Mouse (Mus musculus): ENCODE data around the gene Prc1. TPM values are rescaled to one million over a fixed set of nuclear protein-coding genes. Genes with fewer than 3 reads are reported as not detected.

The Prc1 gene
- polyA plus RNA-seq, 1 experiment: 1.7 TPM

- Histone ChIP-seq H3K4me1 (ENCODE audit: control insufficient read depth, insufficient read depth, low read length) (no peaks in the 10 kb centered on the region), H3K27ac (ENCODE audit: insufficient read depth, low read depth, low read length) (no peak overlapping the region), H3K36me3 (ENCODE audit: control insufficient read depth, insufficient read depth, low read length) (peaks cover 3% of the 10 kb centered on the region; the same call in 1 of the 2 replicates), H3K4me3 (ENCODE audit: insufficient read depth, low read depth, low read length) (no peak overlapping the region), H3K27me3 (replicated peaks; ENCODE audit: control insufficient read depth, insufficient read depth, low read length) (no peaks in the 10 kb centered on the region)
- TF ChIP-seq CTCF (conservative IDR thresholded peaks at IDR 0.05; ENCODE audit: insufficient read depth, insufficient read length, low read depth, low read length) (no peak), POLR2A (IDR thresholded peaks at IDR 0.05; ENCODE audit: low read depth, low read length) (no peak)
- 89% methylated on average over 19 of the region's 19 CpGs for WGBS
- no peak for DNase-seq
Observed at GRCm38 (mm10) chr7:80331433-80331832, 37.2 kb downstream of the Prc1 start.

GRCm38 (mm10) chr7:80334848-80335247 is 40.6 kb downstream of the Prc1 start:
- DNase-seq: no peak
- Histone ChIP-seq H3K36me3 (ENCODE audit: control insufficient read depth, insufficient read depth, low read length) (peaks cover 3% of the 10 kb centered on the region; the same call in 1 of the 2 replicates), H3K4me1 (ENCODE audit: control insufficient read depth, insufficient read depth, low read length) (peaks cover 8% of the 10 kb centered on the region), H3K27me3 (replicated peaks; ENCODE audit: control insufficient read depth, insufficient read depth, low read length) (no peaks in the 10 kb centered on the region), H3K4me3 (ENCODE audit: insufficient read depth, low read depth, low read length) (no peak overlapping the region), H3K27ac (ENCODE audit: insufficient read depth, low read depth, low read length) (no peak overlapping the region)
- TF ChIP-seq POLR2A (IDR thresholded peaks at IDR 0.05; ENCODE audit: low read depth, low read length) (no peak), CTCF (conservative IDR thresholded peaks at IDR 0.05; ENCODE audit: insufficient read depth, insufficient read length, low read depth, low read length) (no peak)
- WGBS: 79% methylated on average over 4 of the region's 4 CpGs

GRCm38 (mm10) chr7:80336932-80337331 is 42.7 kb downstream of the Prc1 start:
- no peak overlapping the region for H3K4me3 ChIP-seq (ENCODE audit: insufficient read depth, low read depth, low read length)
- peaks cover 8% of the 10 kb centered on the region for H3K4me1 ChIP-seq (ENCODE audit: control insufficient read depth, insufficient read depth, low read length)
- H3K27me3 ChIP-seq (replicated peaks; ENCODE audit: control insufficient read depth, insufficient read depth, low read length): no peaks in the 10 kb centered on the region
- no peak for TF ChIP-seq CTCF (conservative IDR thresholded peaks at IDR 0.05; ENCODE audit: insufficient read depth, insufficient read length, low read depth, low read length)
- no peak for TF ChIP-seq POLR2A (IDR thresholded peaks at IDR 0.05; ENCODE audit: low read depth, low read length)
- DNase-seq: no peak
- 80% methylated on average over 3 of the region's 3 CpGs for WGBS
- H3K27ac ChIP-seq (ENCODE audit: insufficient read depth, low read depth, low read length): no peak overlapping the region
- peaks cover 3% of the 10 kb centered on the region; the same call in 1 of the 2 replicates for H3K36me3 ChIP-seq (ENCODE audit: control insufficient read depth, insufficient read depth, low read length)

DNA sequence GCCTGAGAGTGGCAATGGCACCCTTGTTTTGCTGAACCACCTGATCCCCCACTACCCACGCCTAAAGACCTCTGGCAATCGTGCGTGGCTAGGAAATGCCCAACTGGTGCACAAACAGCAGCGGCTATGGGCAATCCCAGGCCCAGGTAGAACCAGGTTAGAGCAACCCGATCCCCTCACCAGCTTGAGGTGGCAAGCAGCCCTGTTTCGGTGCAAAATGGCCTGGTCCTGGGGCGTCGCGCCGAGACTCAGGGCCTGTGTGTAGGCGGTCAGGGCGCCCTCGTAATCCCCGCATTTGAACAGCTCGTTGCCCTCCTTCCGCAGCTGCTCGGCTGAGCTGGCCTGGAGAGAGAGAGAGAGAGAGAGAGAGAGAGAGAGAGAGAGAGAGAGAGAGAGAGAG is 45.1 kb downstream of the Prc1 start:
- Histone ChIP-seq H3K4me1 (ENCODE audit: control insufficient read depth, insufficient read depth, low read length) (peaks cover 13% of the 10 kb centered on the region), H3K27me3 (replicated peaks; ENCODE audit: control insufficient read depth, insufficient read depth, low read length) (no peaks in the 10 kb centered on the region), H3K4me3 (ENCODE audit: insufficient read depth, low read depth, low read length) (peak overlapping the region; percentile 61), H3K27ac (ENCODE audit: insufficient read depth, low read depth, low read length) (no peak overlapping the region), H3K36me3 (ENCODE audit: control insufficient read depth, insufficient read depth, low read length) (0 out of 2 replicates have a peak, but pooled peaks cover 2% of the 10 kb centered on the region)
- peak; percentile 27 for DNase-seq
- TF ChIP-seq CTCF (conservative IDR thresholded peaks at IDR 0.05; ENCODE audit: insufficient read depth, insufficient read length, low read depth, low read length) (no peak), POLR2A (IDR thresholded peaks at IDR 0.05; ENCODE audit: low read depth, low read length) (no peak)
- WGBS: 6% methylated on average over 15 of the region's 17 CpGs

DNA sequence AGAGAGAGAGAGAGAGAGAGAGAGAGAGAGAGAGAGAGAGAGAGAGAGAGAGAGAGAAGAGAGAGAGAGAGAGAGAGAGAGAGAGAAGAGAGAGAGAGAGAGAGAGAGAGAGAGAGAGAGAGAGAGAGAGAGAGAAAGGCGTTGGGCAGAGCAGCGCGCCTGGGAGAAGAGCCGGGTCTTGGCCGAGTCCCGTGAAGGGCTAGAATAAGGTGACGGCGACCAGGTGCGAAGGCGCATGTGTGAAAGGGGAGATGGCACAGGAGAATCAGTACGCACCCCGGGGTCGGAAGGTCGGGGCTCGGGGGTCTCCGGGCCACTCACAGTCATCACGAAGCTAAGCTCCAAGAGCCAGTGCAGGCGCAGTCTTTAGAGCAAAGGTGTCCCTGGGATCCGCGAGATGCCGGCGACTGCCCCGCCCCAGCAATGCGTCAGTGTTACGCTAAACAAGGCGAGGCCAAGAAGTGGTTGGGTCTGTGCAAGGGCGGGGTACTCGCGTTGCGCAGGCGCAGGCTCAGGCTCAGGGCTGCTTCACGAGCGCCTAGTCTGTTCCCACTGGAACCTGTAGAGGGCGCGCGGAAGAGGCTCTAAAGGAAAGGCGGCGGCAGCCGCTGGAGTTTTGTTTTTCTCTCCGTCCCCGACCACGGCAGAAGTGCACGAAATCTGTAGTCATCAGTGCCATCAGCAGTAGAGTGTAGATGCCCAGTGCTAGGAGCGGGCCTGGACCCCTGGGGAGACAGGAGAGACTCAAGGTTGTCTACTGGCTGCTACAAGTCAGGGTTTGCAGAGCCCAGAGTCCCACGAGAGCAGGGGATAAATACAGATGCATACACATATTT is 45.8 kb downstream of the Prc1 start:
- no peaks in the 10 kb centered on the region for H3K27me3 ChIP-seq (replicated peaks; ENCODE audit: control insufficient read depth, insufficient read depth, low read length)
- peaks cover 13% of the 10 kb centered on the region for H3K4me1 ChIP-seq (ENCODE audit: control insufficient read depth, insufficient read depth, low read length)
- peak; percentile 99 for DNase-seq
- WGBS: under 1% methylated on average over 45 of the region's 45 CpGs
- peak overlapping the region; percentile 85 for H3K27ac ChIP-seq (ENCODE audit: insufficient read depth, low read depth, low read length)
- H3K4me3 ChIP-seq (ENCODE audit: insufficient read depth, low read depth, low read length): peak overlapping the region; percentile 87
- TF ChIP-seq CTCF (conservative IDR thresholded peaks at IDR 0.05; ENCODE audit: insufficient read depth, insufficient read length, low read depth, low read length) (peak; percentile 69), POLR2A (IDR thresholded peaks at IDR 0.05; ENCODE audit: low read depth, low read length) (peak; percentile 89)
- 0 out of 2 replicates have a peak, but pooled peaks cover 2% of the 10 kb centered on the region for H3K36me3 ChIP-seq (ENCODE audit: control insufficient read depth, insufficient read depth, low read length)

DNA sequence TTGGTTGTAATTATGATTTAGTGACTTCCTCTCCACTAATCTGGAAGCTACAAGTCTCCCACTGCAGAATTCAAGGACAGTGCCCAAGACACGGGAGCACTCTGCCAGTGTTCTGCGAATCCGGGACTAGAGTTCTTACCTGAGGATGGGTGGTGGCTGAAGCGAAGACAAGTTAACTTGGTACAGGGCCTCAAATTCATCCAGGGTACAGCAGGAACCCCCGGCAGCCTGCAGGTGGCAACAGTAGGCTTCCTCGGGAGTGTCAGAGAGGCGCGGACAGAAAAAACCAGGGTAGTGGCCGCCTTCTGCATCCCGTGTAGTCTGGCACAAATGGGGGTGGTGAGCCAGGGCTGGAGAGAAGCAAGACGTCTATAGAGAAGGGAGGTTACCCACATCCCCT is 46.5 kb downstream of the Prc1 start, which contains the start of gene Unc45a:
Gene Unc45a, minus strand, starts transcription at position 213 of the 400 bp plus-strand sequence.
- H3K4me1 ChIP-seq (ENCODE audit: control insufficient read depth, insufficient read depth, low read length): peaks cover 13% of the 10 kb centered on the region
- TF ChIP-seq POLR2A (IDR thresholded peaks at IDR 0.05; ENCODE audit: low read depth, low read length) (no peak), CTCF (conservative IDR thresholded peaks at IDR 0.05; ENCODE audit: insufficient read depth, insufficient read length, low read depth, low read length) (peak; percentile 75)
- 0 out of 2 replicates have a peak, but pooled peaks cover under 1% of the 10 kb centered on the region for H3K36me3 ChIP-seq (ENCODE audit: control insufficient read depth, insufficient read depth, low read length)
- no peaks in the 10 kb centered on the region for H3K27me3 ChIP-seq (replicated peaks; ENCODE audit: control insufficient read depth, insufficient read depth, low read length)
- peak; percentile 84 for DNase-seq
- under 1% methylated on average over 11 of the region's 11 CpGs for WGBS
- peak within 1 kb of the TSS; percentile 87 for H3K4me3 ChIP-seq (ENCODE audit: insufficient read depth, low read depth, low read length)
- peak within 1 kb of the TSS; percentile 85 for H3K27ac ChIP-seq (ENCODE audit: insufficient read depth, low read depth, low read length)

GRCm38 (mm10) chr7:80341793-80342192 is 47.5 kb downstream of the Prc1 start:
- no peak for TF ChIP-seq POLR2A (IDR thresholded peaks at IDR 0.05; ENCODE audit: low read depth, low read length)
- TF ChIP-seq CTCF (conservative IDR thresholded peaks at IDR 0.05; ENCODE audit: insufficient read depth, insufficient read length, low read depth, low read length): no peak
- Histone ChIP-seq H3K36me3 (ENCODE audit: control insufficient read depth, insufficient read depth, low read length) (no peaks in the 10 kb centered on the region), H3K4me3 (ENCODE audit: insufficient read depth, low read depth, low read length) (no peak overlapping the region), H3K27me3 (replicated peaks; ENCODE audit: control insufficient read depth, insufficient read depth, low read length) (no peaks in the 10 kb centered on the region), H3K27ac (ENCODE audit: insufficient read depth, low read depth, low read length) (no peak overlapping the region), H3K4me1 (ENCODE audit: control insufficient read depth, insufficient read depth, low read length) (peaks cover 13% of the 10 kb centered on the region)
- no peak for DNase-seq
- WGBS: 84% methylated on average over 7 of the region's 7 CpGs
